Mouse (Mus musculus) cerebellum, postnatal 36 days (tissue): ENCODE measurements at regions not wholly inside any gene's neighbourhood (a gene's known extent, or its start where the extent isn't known, plus 50 kb on each side); places are given as distances from the start of the nearest gene placed in this dataset.
"Not testable (repeated sequence)": the region's sequence is repeated elsewhere in the genome, so short reads cannot be mapped to it uniquely, and the experiment has no call there.

Experiments
- DNase-seq, 2 experiments: peaks; one replicate each; pipeline ENCODE4 v3.0.0; 2021 to 2022; ENCODE audit warnings: mixed read lengths in 2 of 2

GRCm38 (mm10) chr19:32974778-32975240, 217.5 kb downstream of the Pten start:
- DNase-seq, result peak; percentile 40 to 42

- DNase-seq, result no peak
These were observed 218.0 kb downstream of the Pten start for GRCm38 (mm10) chr19:32975303-32975702.

DNA sequence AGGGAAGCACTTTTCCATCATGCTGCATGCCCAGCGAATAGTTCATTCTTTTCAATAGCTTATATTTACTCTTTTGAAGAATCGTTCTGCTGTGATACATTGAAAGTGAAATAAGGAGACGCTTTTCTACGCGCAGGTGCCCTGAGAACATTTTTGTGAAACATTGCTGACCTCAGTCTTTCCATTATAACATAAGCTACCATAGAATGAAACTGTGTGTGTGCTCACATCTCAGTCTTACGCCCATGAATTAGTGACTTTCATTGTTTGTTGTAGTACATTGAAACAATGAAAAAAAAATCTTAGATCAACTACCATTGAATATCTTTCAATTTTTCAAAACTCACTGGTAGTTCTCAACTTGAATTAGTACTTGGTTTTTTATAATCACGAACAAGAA, 219.2 kb downstream of the Pten start:
- no peak for DNase-seq

- DNase-seq, result no peak
These were observed 220.9 kb downstream of the Pten start for GRCm38 (mm10) chr19:32978037-32978745.

DNA sequence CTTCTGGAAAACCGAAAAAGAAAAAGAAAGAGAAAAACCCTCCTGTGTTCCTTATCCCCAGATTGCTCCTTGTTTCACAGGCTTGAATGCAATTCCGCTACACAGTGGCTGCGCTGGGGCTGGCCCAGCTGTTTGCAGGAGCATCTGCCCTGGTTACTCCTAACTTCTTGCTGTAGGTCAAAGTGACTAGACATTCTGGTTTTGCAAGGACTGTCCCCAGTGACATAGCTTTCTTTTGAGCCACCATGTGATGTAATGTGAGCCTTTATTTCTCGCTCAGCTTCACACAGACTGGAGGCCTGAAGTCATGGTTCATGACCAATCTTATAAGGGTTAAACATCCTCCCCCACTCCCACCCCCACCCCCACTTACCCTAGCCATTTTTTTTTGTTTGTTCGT, 222.8 kb downstream of the Pten start:
- DNase-seq, result no peak

GRCm38 (mm10) chr19:32988713-32989112, 231.4 kb downstream of the Pten start:
- DNase-seq, result no peak

- DNase-seq, result no peak
These were observed 232.0 kb downstream of the Pten start for GRCm38 (mm10) chr19:32989346-32989745.

GRCm38 (mm10) chr19:32990576-32990975, 233.3 kb downstream of the Pten start:
- no peak for DNase-seq

DNA sequence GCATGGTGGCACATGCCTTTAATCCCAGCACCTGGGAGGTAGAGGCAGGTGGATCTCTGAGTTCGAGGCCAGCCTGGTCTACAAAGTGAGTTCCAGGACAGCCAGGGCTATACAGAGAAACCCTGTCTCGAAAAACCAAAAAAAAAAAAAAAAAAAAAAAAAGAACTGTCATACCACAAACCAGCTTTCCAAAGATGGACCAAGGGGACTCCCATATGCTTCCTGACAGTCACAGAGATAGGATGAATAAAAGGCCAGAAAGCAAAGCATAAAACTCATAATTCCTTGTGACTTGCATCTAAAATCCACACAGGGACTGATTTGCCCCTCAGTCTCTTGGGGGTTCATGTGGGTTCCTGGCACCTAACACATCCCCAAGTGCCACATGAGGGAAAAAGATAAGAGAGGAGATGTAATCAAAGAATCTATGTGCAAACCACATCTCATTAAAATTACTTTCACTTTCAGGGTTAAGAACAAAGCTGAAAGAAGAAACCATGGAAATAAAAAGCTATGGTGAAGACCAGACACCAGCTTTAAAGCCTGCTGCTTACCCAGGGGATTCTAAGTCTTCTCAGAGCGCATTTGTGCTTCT, 241.4 kb downstream of the Pten start:
- DNase-seq, result no peak

DNA sequence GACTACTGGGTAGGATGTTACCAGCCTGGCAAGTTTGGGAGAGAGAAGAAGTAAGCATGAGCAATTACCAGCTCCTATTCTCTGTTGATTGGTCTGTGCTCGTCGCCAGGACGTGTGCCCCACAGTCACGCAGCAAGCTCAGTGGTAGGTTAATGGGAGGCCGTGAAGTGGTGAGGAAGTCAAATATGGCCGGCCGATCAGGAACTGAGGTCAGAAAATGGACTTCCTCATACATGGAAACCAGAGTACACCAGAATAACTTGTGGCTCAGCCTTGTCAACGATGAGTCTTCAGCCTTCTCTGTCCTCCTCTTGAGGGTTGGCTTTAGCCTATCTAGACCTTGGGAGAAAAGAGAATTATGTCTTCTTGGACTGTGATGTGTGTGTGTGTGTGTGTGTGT, 250.3 kb downstream of the Pten start:
- no peak for DNase-seq

GRCm38 (mm10) chr19:33008076-33008475, 250.8 kb downstream of the Pten start:
- DNase-seq, result no peak

GRCm38 (mm10) chr19:33008794-33009193, 251.5 kb downstream of the Pten start:
- DNase-seq, result no peak

- no peak for DNase-seq
These were observed 253.7 kb downstream of the Pten start for GRCm38 (mm10) chr19:33010886-33011446.

DNA sequence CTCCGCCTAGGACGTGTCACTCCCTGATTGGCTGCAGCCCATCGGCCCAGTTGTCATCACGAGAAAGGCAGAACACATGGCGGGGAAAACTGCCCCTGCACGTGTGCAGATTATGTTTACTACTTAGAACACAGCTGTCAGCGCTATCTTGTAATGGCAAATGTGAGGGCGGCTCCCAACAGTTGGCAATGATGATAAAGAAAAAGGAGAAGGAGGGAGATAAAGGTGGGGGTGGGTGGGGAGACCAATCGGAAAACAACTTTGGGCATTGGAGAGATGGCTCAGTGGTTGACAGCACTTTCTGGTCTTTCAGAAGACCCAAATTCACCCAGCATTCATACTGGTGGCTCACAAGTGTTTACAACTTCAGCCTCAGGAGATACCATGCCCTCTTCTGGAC, 257.6 kb downstream of the Pten start:
- not testable (repeated sequence) for DNase-seq

DNA sequence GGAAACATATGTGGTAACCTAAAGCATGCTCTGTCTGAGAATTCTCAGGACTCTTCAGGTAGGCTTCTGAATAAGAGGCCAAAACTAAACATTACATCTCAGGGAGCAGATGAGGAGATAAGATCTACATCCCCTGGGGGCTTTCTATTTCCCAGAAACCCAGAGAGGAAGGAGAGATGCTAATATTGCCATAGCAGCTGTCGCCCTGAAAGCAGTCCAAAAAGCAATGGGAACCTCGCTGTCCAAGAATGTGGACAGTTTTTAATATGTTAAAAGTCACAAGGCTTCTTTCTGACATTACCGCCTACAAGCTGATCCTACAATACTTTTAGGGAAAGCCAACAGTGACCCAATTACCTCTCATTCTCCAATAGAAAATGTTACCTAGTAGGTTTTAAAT, 263.9 kb downstream of the Pten start:
- no peak for DNase-seq

GRCm38 (mm10) chr19:33022839-33023428, 265.6 kb downstream of the Pten start:
- no peak for DNase-seq

DNA sequence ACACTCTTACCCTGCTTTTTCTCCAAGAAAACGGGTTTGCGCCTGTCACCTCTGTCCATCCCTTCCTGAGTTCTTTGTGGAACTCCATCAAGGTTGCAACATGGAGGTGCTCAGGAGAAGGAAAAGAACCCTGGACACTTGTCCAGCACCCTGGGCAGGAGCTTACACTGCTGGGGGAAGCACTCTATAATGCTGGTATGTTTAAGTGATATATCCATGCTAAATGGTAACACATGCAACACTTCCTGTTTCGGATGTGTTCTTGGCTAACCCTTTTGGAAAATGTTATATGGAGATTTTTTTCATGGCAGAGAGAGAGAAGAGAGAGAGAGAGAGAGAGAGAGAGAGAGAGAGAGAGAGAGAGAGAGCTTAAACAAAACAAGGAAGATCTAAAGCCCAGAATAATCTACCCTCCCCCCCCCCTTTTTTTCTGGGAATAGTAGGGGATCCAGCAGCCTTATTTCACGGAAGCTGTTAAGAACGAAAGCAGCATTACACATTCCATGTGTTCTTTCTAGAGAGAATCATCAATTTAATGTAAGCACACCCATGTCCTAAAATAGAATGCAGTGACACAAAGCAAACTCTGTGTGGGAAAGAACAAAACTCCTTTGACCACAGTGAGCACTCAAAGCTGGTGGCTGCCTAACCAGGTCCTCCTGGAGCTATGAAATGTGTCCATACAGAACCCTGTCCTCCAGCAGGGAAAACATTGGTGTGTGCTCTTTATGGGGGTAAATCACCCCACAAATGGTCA, 272.6 kb downstream of the Pten start:
- DNase-seq, result no peak

DNA sequence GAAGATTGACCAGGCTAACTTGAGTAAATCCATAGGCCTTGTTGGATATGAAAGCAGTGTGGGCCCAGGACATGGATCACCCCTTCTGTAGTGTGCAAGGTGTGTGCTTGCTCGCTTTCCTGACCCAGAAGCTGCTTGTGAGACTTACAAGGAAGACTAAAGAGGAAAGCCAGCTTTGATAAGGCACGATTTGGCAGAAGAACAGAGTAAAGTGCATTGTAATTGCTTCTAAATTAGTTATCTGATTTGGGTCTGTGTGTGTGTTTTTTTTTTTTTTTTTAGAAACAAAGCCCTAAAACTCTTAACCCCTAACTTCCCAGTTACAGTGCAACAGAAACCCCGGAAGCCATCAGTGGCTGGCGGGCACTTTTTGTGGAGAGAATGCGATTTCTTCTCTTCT, 283.2 kb downstream of the Pten start:
- no peak for DNase-seq

DNA sequence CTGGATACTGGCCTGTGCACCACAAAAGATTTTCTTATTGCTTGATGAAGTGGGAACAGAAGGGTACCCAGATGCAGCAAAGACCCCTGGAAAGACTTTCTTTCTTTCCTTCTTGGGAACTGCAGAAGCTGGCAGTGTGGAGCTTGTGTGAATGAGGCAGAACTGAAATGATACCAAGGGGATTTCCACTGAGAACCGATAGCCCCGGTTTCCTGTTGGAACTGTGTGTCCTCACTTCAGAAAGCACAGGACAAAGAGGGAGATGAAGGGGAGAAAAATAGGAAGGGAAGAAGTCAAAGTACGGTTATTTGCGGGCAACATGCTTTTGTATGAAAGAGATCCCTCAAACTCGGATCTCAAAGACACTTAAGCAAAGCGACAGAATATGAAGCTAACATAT, 283.7 kb downstream of the Pten start:
- DNase-seq, result no peak

DNA sequence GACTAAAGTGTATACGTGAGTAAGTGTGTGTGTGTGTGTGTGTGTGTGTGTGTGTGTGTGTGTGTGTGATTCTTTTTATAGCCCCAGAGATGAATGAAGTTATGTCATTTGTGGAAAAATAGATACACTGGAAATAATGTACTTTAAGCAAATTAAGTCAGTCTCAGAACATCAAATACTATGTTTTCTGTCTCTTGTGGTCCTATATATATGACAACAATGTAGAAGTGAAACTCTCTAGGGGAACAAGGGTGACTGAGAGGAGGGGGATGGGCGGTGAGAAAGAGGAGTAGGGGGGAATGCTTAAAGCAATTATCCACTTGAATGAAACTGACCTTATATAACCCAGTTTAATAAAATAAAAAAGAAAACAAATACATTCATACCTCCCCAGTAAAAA, 285.5 kb downstream of the Pten start:
- DNase-seq, result no peak

DNA sequence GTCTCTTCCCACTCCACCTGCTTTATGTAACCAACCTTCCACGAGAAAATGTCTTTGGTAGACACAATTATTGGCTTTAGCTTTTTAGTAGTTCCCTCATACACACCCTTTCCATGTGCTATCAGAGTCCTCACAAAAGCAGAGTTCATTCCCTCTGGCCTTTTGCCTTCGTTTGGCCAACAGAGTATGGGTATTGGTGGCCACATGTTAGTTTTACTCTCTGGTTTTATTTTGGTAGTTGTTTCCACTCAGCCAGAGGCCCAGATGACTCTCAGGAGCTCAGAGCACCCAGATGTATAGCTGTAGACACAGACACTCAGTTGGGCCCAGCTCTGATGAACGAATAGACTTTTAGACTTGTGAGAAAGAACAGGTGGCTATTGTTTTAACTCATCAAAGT, 286.4 kb downstream of the Pten start:
- DNase-seq, result no peak

GRCm38 (mm10) chr19:33048754-33049442, 291.6 kb downstream of the Pten start:
- no peak for DNase-seq
